Mouse (Mus musculus) 3T3-L1 (cell line): Measurements from ENCODE around the gene 2210011C24Rik.
"Not testable (repeated sequence)": the region's sequence is repeated elsewhere in the genome, so short reads cannot be mapped to it uniquely, and the experiment has no call there.

Experiments
- DNase-seq: peaks from one replicate; pipeline ENCODE4 v3.0.0-alpha.2; 2015; ENCODE audit warnings: low read depth, low spot score

The 2210011C24Rik gene

GRCm38 (mm10) chr8:84021096-84021495, 9.1 kb upstream of the 2210011C24Rik start, which contains the start of gene Palm3:
Gene Palm3, plus strand, starts transcription at chr8:84021471.
- no peak for DNase-seq

GRCm38 (mm10) chr8:84019738-84020137, 7.8 kb upstream of the 2210011C24Rik start:
- DNase-seq: no peak

GRCm38 (mm10) chr8:84015833-84016232, 3.9 kb upstream of the 2210011C24Rik start:
- DNase-seq: no peak

GRCm38 (mm10) chr8:84012499-84013165, 661 bp upstream of the 2210011C24Rik start:
- no peak for DNase-seq

- DNase-seq: peak; percentile 30
These were observed 1.1 kb downstream of the 2210011C24Rik start for GRCm38 (mm10) chr8:84010625-84011611.

GRCm38 (mm10) chr8:84009876-84010275, 2.1 kb downstream of the 2210011C24Rik start:
- DNase-seq: peak; percentile 91

GRCm38 (mm10) chr8:84008362-84008761, 3.6 kb downstream of the 2210011C24Rik start:
- DNase-seq: peak; percentile 50

- not testable (repeated sequence) for DNase-seq
These were observed 6.5 kb downstream of the 2210011C24Rik start for GRCm38 (mm10) chr8:84005502-84005901.

- peak; percentile 98 for DNase-seq
These were observed 7.3 kb downstream of the 2210011C24Rik start for GRCm38 (mm10) chr8:84004533-84005201.

- peak; percentile 57 for DNase-seq
These were observed 8.2 kb downstream of the 2210011C24Rik start for GRCm38 (mm10) chr8:84003612-84004246.

GRCm38 (mm10) chr8:84002957-84003611, 8.9 kb downstream of the 2210011C24Rik start:
- no peak for DNase-seq

- DNase-seq: no peak
These were observed 10.5 kb downstream of the 2210011C24Rik start, which contains the start of gene 1700067K01Rik for GRCm38 (mm10) chr8:84001281-84002000. Gene 1700067K01Rik, plus strand, starts transcription at chr8:84001502.

GRCm38 (mm10) chr8:83999825-84000224, 12.1 kb downstream of the 2210011C24Rik start:
- no peak for DNase-seq

- peak; percentile 18 for DNase-seq
These were observed 12.8 kb downstream of the 2210011C24Rik start for GRCm38 (mm10) chr8:83999057-83999705.

GRCm38 (mm10) chr8:83998231-83999056, 13.5 kb downstream of the 2210011C24Rik start:
- DNase-seq: peak; percentile 80

- DNase-seq: peak; percentile 56
These were observed 14.3 kb downstream of the 2210011C24Rik start, which contains the start of gene Samd1 for GRCm38 (mm10) chr8:83997511-83998141. Gene Samd1, plus strand, starts transcription at chr8:83997672.

- DNase-seq: peak; percentile 85
These were observed 15.1 kb downstream of the 2210011C24Rik start for GRCm38 (mm10) chr8:83996567-83997505.
